Mouse (Mus musculus) gastrocnemius, adult 8-10 months (tissue): ENCODE data around the gene Nell2. TPM values are rescaled to one million over a fixed set of nuclear protein-coding genes. Genes with fewer than 3 reads are reported as not detected.

Experiments
- DNase-seq, 2 experiments: peaks; one replicate each; pipeline ENCODE4 v3.0.0; 2022; ENCODE audit warnings: low spot score in 2 of 2
- total RNA-seq, 4 experiments: library from RNA; stranded (reverse); gene quantifications; 2 replicates each; pipeline ENCODE4 v1.2.4; 2022

Nell2 gene
- total RNA-seq, 4 experiments from 2014 or later: 0.21 to 0.31 (median 0.22) TPM

DNA sequence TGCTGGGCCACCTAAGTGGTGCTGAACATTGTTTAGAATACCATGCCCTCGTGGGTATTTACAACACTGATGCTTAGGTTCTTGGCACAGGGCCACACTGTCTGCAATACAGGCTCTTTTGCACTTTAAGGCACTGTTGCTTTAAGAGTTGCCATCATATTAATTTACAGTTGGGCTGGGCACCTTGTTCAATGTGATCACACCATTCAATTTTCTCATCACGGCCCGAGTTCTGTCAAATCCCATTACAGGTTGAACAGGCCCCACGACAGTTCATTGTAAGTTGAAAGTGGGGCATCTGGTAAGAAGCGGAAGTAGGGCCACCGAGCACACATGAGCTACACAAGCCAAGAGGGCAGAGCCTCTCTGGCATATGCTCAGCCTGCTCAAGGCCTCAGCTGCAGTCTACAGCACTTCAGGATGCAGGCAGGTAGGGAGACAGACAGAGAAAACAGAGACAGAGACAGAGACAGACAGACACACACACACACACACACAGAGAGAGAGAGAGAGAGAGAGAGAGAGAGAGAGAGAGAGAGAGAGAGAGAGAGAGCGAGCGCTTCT lies 421.0 kb downstream of the Nell2 start:
- DNase-seq: no peak

DNA sequence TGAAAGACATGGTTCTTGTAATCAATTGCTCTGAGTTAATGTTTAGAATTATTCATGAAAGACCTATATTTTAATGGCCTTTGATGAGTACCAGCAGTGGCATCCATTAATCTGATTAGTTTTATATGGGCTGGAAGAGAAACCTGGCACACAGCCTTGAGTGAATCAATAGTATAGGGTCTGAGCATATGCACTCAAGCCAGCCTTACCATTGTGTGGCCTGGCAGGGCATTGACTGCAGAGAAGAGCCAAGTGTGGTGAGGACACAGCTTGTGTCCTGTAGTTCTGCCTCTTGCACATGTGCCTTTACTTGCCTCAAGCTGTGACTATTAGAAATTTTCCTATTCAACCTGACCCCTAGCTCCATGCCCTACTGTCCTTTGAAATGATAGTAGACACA lies 426.8 kb downstream of the Nell2 start:
- DNase-seq: no peak

GRCm38 (mm10) chr15:95100133-95100532 lies 428.2 kb downstream of the Nell2 start:
- no peak for DNase-seq

DNA sequence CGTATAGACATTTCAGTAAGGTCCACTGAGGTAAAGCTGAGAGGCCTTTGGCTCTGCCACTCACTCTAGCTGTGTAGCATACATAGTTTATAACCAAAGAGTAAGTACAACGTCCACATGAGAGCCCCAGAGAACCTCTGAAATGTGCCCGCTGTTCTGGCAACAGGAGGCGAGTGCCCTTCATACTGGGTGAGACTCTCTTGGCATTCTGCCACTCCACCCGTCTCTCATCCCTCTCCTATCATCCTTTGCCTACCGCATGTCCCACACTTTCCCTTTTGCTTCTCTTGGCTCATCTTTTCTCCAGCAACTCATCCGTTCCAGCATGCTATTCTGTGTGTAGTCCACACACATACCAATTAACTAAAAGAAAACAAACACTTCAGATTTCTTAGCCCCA lies 442.4 kb downstream of the Nell2 start:
- no peak for DNase-seq

- no peak for DNase-seq
Measured at GRCm38 (mm10) chr15:95081654-95082053, 446.7 kb downstream of the Nell2 start.

GRCm38 (mm10) chr15:95075356-95075755 lies 453.0 kb downstream of the Nell2 start:
- no peak for DNase-seq

DNA sequence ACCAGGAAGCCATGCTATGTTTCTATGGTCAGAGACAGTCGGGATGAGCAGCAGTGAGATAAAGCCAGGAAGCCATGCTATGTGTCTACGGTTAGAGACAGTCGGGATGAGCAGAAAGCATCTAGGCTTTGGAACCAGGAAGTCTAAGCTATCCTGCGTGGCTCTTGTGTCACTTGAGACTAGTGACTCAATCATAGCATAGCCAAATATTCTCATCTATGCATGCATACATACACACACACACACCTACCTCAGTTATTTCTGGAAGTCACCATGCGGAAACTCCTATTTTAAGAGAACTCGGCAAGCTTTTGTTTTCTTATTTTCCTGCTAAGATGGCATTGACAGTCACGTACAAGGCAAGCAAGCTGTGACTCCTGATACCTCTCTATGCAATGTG lies 457.5 kb downstream of the Nell2 start:
- no peak for DNase-seq

GRCm38 (mm10) chr15:95068799-95069198 lies 459.6 kb downstream of the Nell2 start:
- no peak for DNase-seq

- DNase-seq: no peak
Measured at GRCm38 (mm10) chr15:95068023-95068422, 460.3 kb downstream of the Nell2 start.

- DNase-seq: no peak
Measured at GRCm38 (mm10) chr15:95055081-95055650, 473.2 kb downstream of the Nell2 start.

- no peak for DNase-seq
Measured at GRCm38 (mm10) chr15:95049171-95049729, 479.1 kb downstream of the Nell2 start.

GRCm38 (mm10) chr15:95047486-95047885 lies 480.9 kb downstream of the Nell2 start:
- no peak for DNase-seq

- no peak for DNase-seq
Measured at GRCm38 (mm10) chr15:95044011-95044410, 484.3 kb downstream of the Nell2 start.

DNA sequence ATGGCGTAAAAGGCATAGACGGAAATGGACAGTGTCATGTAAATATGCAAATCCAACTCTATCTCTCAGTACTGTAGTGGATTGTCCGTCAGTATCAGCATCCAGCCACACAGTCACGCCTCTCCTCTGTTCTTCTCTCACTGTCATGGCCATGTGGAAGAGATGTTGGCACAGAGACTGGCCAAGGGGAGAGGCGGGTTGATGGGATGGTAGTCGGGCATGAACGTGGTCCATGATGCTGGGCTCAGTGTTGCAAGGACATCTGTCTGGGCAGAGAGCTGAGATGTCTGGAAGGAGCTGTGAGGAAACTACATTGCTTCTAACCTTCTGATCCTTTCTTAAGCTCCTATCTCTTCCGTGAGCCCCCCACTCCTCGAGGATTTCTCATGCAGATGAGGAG lies 485.9 kb downstream of the Nell2 start:
- DNase-seq: no peak

- DNase-seq: no peak
Measured at GRCm38 (mm10) chr15:95029487-95029875, 498.9 kb downstream of the Nell2 start.

- no peak for DNase-seq
Measured at GRCm38 (mm10) chr15:95028862-95029486, 499.4 kb downstream of the Nell2 start.

Other genes with a start within 250 kb of the Nell2 start
- gene Dbx2, start 127.4 kb upstream of the Nell2 start, total RNA-seq: not detected